Mouse (Mus musculus) kidney, postnatal 25 days (tissue): Measurements from ENCODE around the gene Kcnip2.

ENCODE experiments used
- DNase-seq, 2 experiments: peaks; one replicate each; pipeline ENCODE4 v3.0.0; 2021; ENCODE audit warnings: mixed read lengths in 2 of 2

The Kcnip2 gene

GRCm38 (mm10) chr19:45775486-45775885 is 40.4 kb downstream of the Kcnip2 start:
- no peak for DNase-seq

GRCm38 (mm10) chr19:45771501-45771900 is 44.4 kb downstream of the Kcnip2 start:
- DNase-seq, result no peak

DNA sequence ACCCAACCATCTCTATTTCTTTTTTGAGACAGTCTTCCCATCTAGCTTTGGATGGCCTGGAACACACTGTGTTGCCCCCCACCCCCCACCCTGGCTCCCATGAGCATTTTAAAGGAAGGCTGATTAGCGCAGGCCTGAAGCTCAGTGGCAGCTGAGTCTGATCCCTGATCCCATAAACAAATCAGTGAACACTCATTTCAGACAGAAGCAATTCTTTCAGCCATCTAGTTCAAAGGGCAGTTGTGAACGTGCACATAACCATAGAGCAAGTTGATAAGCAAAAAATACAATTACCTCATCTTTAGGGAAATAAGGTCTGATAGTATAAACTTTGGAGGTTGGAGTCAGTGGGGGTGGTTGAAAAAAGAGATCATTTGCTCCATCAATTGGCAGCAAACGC is 55.1 kb downstream of the Kcnip2 start:
- no peak for DNase-seq

DNA sequence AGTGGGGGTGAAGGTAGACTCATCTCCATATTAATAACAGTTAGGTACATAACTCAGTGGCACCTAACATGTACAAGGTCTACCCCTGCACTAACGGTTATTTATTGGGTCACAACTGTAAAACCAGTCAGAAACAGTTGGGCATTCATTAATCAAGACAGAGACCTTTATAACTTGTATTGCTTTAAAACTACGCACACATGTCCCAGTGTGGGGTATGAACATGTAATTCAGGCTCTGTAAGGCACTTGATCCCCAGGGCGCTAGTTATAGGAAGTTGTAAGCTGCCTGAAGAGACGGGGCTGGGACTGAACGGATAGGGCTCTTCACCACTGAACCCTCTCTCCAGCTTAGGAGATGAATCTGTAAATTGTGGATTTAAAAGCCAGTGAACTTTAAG is 57.2 kb downstream of the Kcnip2 start:
- no peak for DNase-seq

- no peak for DNase-seq
Measured at GRCm38 (mm10) chr19:45753551-45753950, 62.3 kb downstream of the Kcnip2 start.

GRCm38 (mm10) chr19:45751881-45752280 is 64.0 kb downstream of the Kcnip2 start:
- DNase-seq, result no peak

DNA sequence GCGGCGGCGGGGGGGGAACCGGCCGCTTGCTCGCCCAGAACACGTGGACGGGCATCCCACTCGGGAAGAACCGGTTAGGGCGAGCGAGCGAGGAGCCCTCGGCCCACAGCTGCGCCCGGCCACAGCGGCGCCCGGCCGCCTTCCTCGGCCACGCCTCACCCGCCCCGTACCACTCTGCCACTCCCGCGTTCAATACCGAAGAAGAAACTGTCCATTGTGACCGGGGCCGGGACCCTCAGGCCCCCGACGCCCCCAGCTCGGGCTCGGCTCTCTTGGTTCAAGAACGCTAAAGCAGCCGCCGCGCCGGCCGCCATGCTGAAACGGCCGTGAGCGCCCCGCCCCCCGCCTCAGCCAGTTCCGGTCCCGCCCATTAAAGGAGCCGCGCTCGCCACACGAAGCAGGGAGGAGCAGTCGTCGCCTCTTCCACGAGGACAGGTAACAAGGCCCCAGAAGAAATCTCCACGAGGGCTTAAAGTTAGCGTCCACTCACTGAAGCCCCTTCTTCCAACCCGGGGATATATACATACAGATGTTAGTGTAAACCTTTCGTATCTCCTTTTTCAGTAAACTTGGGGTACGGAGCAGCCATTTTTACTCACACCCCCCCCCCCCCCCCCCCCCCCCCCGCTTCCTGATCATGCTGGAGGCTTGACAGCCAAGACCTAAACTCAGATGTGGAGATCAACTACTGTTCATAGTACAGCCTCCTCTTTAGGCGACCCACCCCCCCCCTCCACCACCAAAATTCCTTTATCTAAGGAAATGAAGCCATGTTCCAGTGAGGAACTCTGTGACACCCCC is 66.4 kb downstream of the Kcnip2 start, which contains the start of gene Npm3:
Gene Npm3, minus strand, starts transcription at position 349 of the 801 bp plus-strand sequence.
- DNase-seq, result peak; percentile 92 to 93

DNA sequence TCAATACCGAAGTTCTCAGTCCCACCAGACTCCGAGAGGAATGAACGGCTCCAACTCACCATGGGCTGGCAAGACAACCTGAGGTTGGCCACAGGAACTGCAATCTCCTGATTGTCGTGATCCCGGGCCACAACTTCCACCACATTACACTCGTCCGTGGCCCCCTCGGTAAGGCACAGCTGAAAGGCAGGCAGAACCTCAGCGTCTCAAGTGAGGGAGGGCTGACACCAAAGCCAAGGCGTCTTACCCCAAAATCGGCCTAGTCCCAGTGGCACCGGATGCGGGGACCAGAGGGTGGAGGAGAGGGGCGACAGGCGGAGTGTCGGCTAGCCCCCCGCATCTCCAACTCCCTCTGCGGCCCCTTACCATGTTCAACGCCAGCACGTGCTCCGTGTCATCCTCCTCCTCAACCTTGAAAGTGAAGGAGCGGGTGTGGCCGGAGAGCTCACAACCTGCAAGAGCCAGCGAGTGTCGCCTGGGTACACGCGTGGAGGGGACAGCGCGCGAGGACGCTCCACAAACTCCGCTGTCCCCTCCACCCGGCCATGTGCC is 67.1 kb downstream of the Kcnip2 start:
- no peak for DNase-seq

DNA sequence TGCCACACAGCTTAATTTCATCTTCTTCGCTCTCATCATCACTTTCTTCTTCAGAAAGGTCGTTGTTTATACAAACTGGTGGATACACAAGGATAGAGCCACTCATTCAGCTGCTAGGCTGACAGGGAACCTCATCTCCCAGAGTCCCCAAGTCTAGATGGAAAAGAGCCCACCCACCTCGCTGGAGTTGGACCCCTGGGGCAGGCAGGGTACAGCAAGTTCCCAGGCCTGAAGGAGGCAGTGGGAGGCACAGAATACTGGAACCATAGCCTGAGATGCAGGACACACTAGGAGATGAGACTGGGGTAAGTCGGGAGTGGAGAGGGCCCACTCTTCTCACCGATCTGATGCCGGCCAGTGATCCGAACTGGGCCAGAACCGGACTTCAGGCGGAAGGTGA is 67.7 kb downstream of the Kcnip2 start:
- DNase-seq, result no peak

GRCm38 (mm10) chr19:45747028-45747867 is 68.6 kb downstream of the Kcnip2 start:
- peak; percentile 84 to 92 for DNase-seq

DNA sequence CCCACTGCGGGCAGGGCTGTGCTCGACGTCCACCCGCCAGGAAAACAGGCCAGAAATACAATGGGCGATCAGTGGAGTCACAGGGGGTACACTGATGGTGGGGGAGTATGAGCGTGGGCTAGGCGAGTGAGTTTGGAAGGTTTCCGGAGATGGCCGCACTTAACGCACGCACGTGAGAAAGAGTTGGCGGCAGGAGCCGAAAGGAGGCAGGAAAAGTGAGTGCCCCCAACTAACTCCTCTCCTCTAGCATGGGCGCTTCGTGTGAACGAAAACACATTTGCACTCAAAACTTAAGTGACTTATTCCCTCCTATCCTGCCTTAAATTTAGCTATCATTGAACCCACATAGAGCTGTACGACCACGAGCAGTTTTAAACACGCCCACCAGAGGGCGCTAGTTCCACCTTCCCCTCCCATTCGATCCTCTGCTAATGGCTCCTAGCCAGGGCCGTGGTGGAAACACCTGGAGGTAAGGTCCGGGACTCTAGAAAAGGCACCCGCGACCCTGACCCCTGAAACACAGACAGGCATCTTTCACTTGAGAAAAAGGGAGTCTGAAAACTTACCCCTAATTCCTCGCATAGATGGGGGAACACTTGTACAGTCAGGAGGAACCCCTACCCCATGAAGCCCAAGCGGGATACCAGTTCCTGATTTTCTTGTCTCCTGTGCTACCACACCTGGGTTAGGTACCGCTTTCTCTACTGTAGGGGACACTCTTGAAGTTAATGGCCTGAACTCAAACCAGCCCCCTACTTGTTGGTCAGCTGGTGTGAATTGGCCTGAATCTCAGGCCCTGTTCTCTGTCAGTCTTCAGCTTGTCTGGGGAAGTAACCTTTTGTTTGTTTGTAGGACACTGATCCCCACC is 69.5 kb downstream of the Kcnip2 start:
- DNase-seq, result peak; percentile 88 to 89

GRCm38 (mm10) chr19:45745344-45746152 is 70.3 kb downstream of the Kcnip2 start:
- no peak for DNase-seq

GRCm38 (mm10) chr19:45743619-45744018 is 72.2 kb downstream of the Kcnip2 start:
- no peak for DNase-seq

DNA sequence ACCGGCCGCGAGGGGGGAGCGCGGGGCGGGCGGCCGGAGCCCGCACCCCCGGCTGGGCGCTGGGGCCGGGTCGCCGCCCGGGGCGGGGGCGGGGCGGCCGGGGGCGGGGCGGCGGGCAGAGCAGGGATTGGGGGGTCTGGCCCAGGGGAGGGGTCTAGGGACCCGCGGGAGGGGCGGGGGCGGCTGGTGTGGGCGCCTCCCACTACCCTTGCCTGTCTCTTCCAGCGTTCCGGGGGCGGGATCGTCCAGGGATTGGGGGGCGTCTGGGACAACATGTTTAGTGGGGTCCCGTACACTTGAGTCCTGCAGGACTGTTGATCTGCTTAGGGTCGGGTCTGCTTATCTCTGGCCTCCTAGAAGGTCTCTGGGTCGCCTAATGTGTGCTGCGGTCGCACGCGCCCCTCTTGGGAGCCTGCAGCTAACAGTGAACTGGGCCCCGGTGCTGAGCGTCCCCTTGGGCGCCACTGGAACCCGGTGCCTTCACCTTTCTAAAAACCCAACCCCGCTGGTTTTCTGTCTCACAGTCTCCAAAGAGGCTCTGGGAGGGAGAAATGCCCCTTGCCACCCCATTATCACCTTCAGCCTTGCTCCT is 72.8 kb downstream of the Kcnip2 start:
- no peak for DNase-seq

DNA sequence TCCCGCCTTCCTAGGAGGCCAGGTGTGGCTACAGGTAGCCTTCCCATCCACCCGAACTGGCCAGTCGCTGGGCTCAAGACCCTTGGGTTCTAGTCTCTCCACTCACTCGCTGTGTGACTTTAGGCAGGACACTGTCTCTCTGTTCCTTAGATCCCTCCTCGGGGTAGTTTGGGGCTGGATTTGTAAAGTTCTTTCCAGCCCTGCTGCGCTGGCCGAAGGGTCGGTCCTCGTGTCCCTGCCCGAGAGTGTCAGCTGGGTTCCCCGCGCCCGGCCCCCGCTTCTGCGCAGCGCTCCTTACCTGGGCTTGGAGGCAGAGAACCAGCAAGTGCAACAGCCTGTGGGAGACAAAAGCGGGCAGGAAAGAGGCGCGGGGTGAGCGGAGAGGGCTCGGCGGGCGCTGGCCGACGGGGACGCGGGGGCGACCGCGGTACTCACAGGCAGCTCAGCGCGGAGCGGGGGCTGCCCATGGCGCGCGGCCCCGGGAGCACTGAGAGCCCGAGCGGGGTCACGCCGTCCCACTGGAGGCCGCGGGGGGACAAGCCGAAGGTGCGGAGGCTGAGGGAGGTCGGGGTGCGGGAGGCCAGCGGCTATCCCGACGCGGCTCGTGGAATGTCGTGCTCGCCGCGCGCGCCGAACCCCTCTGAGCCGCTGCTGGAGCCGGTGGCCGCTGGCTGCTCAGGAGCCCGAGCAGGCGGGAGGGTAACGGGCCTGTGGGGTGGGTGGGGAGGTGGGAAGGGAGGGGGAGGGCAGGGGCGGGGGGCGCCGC is 73.5 kb downstream of the Kcnip2 start, which contains the start of gene Fgf8:
Gene Fgf8, minus strand, starts transcription at position 698 of the 766 bp plus-strand sequence.
- DNase-seq, result no peak
